ENCODE assay signal across 8 mouse cellular contexts in the genomic region with DNA sequence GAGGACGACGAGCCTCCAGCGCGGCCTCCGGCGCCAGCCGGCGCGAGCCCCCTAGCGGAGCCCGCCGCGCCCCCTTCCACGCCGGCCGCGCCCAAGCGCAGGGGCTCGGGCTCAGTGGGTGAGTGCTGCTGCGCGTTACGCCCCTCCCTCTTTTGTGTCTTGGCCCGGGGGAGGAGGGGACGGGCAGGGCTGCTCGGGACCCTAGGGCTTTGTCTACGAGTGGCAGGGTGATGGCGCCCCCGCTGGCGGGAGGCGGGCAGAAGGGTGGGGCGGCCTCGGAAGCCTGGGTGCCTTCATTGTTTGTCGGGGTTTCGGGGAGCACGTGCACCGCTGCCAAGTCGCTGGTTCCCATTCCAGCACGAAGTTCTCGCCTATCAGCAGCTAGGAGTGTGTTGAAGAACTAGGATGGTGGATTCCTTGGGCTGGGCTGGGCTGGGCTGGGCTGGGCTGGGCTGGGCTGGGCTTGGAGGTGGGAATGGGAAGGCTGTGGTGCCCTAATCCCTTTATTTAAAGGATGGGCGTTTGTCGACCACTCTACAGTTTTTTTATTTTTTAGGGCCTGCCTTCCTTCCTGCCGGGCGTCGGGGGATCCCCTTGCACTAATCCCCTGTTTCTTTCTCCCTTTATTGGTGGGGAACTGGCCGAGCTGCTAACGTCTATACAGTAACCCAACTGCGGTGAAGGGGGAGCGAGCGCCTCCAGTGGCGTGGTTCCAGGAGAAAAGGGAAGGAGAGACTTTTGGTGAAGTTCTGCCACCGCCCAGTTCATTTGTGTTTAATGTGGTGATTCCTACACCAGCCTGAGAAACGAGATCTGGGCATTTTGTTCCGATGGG. TPM values are rescaled to one million over a fixed set of nuclear protein-coding genes. Genes with fewer than 3 reads are reported as not detected.
DNase-seq lines count a peak whose midpoint lies in the region; ATAC-seq lines count a peak whose summit lies in the region.

No protein-coding gene starts in this region.

- no peaks in the 10 kb centered on the region for H3K9me3 ChIP-seq in hindbrain, embryonic 14.5 days (ENCODE audit: control insufficient read depth, low read length)

- H3K4me3 ChIP-seq in hindbrain, embryonic 14.5 days (replicated peaks; ENCODE audit: low read length): peak overlapping the region; percentile 94

- H3K4me1 ChIP-seq in hindbrain, embryonic 14.5 days (replicated peaks; ENCODE audit: control insufficient read depth, insufficient read depth, low read length): peaks cover 21% of the 10 kb centered on the region

- peak overlapping the region; percentile 98 for H3K27ac ChIP-seq in hindbrain, embryonic 14.5 days

- no peaks in the 10 kb centered on the region for H3K27me3 ChIP-seq in hindbrain, embryonic 14.5 days (ENCODE audit: control insufficient read depth, insufficient read depth, low read length)

- peak overlapping the region; percentile 98 for H3K9ac ChIP-seq in hindbrain, embryonic 14.5 days

- DNase-seq in R1 (ENCODE audit: low read depth, low spot score): peak; percentile 94
- peak; percentile 85 to 88 for DNase-seq in cerebellum, postnatal 14 days
- DNase-seq in frontal cortex, postnatal 25 days (ENCODE audit: low spot score in 2 of 2): peak; percentile 75 to 78
- peak; percentile 80 for DNase-seq in hindbrain, embryonic 14.5 days (ENCODE audit: low spot score)
- DNase-seq in layer of hippocampus, postnatal 36 days: peak; percentile 88
- DNase-seq in lung, postnatal 25 days (ENCODE audit: low spot score): peak; percentile 90
- peak; percentile 38 for DNase-seq in retina, adult 2 months (ENCODE audit: low read depth, low spot score)
- peak; percentile 97 for DNase-seq in thymus, postnatal 25 days

- H3K4me2 ChIP-seq in hindbrain, embryonic 14.5 days (replicated peaks): peak overlapping the region; percentile 77

- WGBS in hindbrain, embryonic 14.5 days: under 1% methylated on average over 39 of the region's 53 CpGs

- ATAC-seq in hindbrain, embryonic 14.5 days (ENCODE audit: low FRiP score): peak; percentile 88

- H3K36me3 ChIP-seq in hindbrain, embryonic 14.5 days (replicated peaks; ENCODE audit: control insufficient read depth, insufficient read depth): no peaks in the 10 kb centered on the region

RNA-seq across cellular contexts. Expression of a gene that starts 1.0 kb away (rescaled TPM):
- polyA plus RNA-seq in hindbrain, embryonic 14.5 days (2014; fragmentation: Nextera tagmentation; extraction: Ambion mirVana): 112 and 120 TPM in 2 replicates
- total RNA-seq in layer of hippocampus, postnatal 36 days (2021): 100 to 1,000 TPM; 443 to 493 TPM

Comparison
In these comparisons a context has a peak if more than half of its experiments do, and no peak if none do; other contexts are left out.
1. Peak in every context shown above with its lines: DNase-seq, ATAC-seq, H3K4me3 ChIP-seq and H3K27ac ChIP-seq.
2. DNase-seq: peak in every context shown above with its lines; median percentile 97 in thymus, postnatal 25 days; 94 in R1; 90 in lung, postnatal 25 days; 88 in layer of hippocampus, postnatal 36 days; 86 in cerebellum, postnatal 14 days; 80 in hindbrain, embryonic 14.5 days; 76 in frontal cortex, postnatal 25 days; 38 in retina, adult 2 months.